30 mouse cellular contexts compared by ENCODE assay signal in the genomic region with DNA sequence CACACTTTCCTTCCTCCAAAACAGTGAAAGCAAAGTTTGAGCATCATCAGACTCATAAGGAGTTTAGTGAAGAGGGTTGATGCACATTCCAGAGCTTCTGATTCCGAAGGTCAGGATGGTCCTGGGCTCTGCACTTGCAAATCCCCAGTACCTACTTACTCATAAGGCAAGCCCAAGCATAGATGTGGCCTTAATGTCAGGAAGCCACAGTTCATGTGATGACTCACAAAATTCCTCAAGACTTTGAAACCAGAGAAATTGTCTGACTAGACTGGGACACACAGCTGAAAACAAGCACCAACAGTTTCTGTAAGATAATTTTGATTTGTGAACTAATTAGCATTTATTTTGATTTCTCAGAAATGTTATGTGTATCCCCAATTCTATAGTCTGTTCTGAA.
"Had no signal": no experiment of that assay in that cellular context is flagged by ENCODE, and none has a peak within 500 bp of the region (broad histone marks: within the 10 kb centered on the region; RNA-seq: fewer than 3 reads in every experiment).

No protein-coding gene starts in this region.

- H3K9ac ChIP-seq: heart, embryonic 13.5 days; heart, embryonic 15.5 days; hindbrain, embryonic 12.5 days; hindbrain, embryonic 14.5 days; intestine, embryonic 15.5 days; limb, embryonic 12.5 days; liver, embryonic 13.5 days; liver, embryonic 15.5 days had no signal

- ATAC-seq: hindbrain, embryonic 16.5 days; inflammation-experienced regulatory T-cells, adult 6 months; intestine, embryonic 15.5 days; intestine, postnatal 0 days had no signal

- H3K4me3 ChIP-seq: gastrocnemius, adult 2 months; heart, adult 2 months; heart, embryonic 13.5 days; heart, embryonic 15.5 days; hindbrain, embryonic 10.5 days; hindbrain, embryonic 12.5 days; intestine, embryonic 15.5 days; layer of hippocampus, adult 2 months; left cerebral cortex, adult 2 months; limb, embryonic 10.5 days; limb, embryonic 12.5 days; liver, embryonic 13.5 days; liver, embryonic 15.5 days had no signal

- H3K27me3 ChIP-seq: heart, embryonic 13.5 days; heart, embryonic 15.5 days; hindbrain, embryonic 12.5 days; intestine, embryonic 15.5 days; limb, embryonic 12.5 days; liver, embryonic 13.5 days; liver, embryonic 15.5 days had no signal

- H3K4me1 ChIP-seq: heart, embryonic 15.5 days; intestine, embryonic 15.5 days; limb, embryonic 10.5 days; limb, embryonic 12.5 days; liver, embryonic 13.5 days; liver, embryonic 15.5 days had no signal

- DNase-seq: gastrocnemius, adult 2 months; gastrocnemius, postnatal 10 days; gastrocnemius, postnatal 25 days; heart, adult 11 months; heart, adult 2 months; heart, postnatal 14 days; heart, postnatal 4 days; kidney, adult 18-20 months; kidney, adult 8-10 months; kidney, postnatal 10 days; kidney, postnatal 25 days; kidney, postnatal 4 days; liver; liver, embryonic 13.5 days had no signal

- H3K4me2 ChIP-seq: heart, embryonic 11.5 days; heart, embryonic 13.5 days; heart, embryonic 15.5 days; hindbrain, embryonic 12.5 days; hindbrain, embryonic 14.5 days; intestine, embryonic 15.5 days; limb, embryonic 12.5 days; liver, embryonic 11.5 days; liver, embryonic 13.5 days; liver, embryonic 15.5 days had no signal

- H3K36me3 ChIP-seq: heart, embryonic 13.5 days; heart, embryonic 15.5 days; hindbrain, embryonic 10.5 days; hindbrain, embryonic 12.5 days; intestine, embryonic 15.5 days; limb, embryonic 10.5 days; limb, embryonic 12.5 days; liver, embryonic 13.5 days; liver, embryonic 15.5 days had no signal

- H3K9me3 ChIP-seq: heart, embryonic 13.5 days; heart, embryonic 15.5 days; hindbrain, embryonic 10.5 days; hindbrain, embryonic 12.5 days; intestine, embryonic 15.5 days; limb, embryonic 10.5 days; limb, embryonic 12.5 days; liver, embryonic 13.5 days; liver, embryonic 15.5 days had no signal

- H3K27ac ChIP-seq: gastrocnemius, adult 2 months; heart, adult 2 months; heart, embryonic 13.5 days; heart, embryonic 15.5 days; hindbrain, embryonic 10.5 days; hindbrain, embryonic 12.5 days; hindbrain, embryonic 14.5 days; intestine, embryonic 15.5 days; layer of hippocampus, adult 2 months; left cerebral cortex, adult 2 months; limb, embryonic 10.5 days; limb, embryonic 12.5 days; liver, embryonic 13.5 days; liver, embryonic 15.5 days had no signal
